In the genomic region with DNA sequence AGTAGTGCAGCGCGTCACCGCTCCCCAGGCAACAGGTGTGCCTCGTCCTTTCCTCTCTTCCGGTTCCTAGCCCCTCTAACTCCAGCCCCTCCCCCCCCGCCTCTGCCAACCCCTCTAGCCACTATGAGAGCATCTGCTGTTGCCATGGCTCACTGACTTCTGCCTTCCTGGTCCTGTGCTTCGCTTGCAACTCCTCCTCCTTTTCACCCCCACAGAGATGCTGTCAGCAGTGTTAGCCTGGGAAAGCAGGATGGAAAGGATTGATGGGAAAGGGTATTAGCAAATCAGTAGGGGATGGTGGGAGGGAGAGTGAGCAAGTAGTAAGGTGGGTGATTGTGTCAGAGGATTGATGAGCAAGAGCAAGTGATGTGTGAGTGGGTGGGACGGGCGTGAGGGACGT, we compare ENCODE assay signal across 11 mouse cellular contexts.
DNase-seq lines count a peak whose midpoint lies in the region; ATAC-seq and TF ChIP-seq lines count a peak whose summit lies in the region.
"Had no signal": no experiment of that assay in that cellular context is flagged by ENCODE, and none has a peak within 500 bp of the region (broad histone marks: within the 10 kb centered on the region; RNA-seq: fewer than 3 reads in every experiment).

No protein-coding gene starts in this region.

- no peak for TF ChIP-seq CTCF in forebrain, postnatal 0 days (IDR thresholded peaks at IDR 0.05; ENCODE audit: low read depth)
- no peak for TF ChIP-seq CTCF in stomach, postnatal 0 days (IDR thresholded peaks at IDR 0.05; ENCODE audit: low read depth)

- H3K4me2 ChIP-seq in forebrain, postnatal 0 days (ENCODE audit: low read depth), result peak overlapping the region; percentile 17; the same call in 1 of the 2 replicates
- H3K4me2 ChIP-seq in midbrain, embryonic 13.5 days (replicated peaks), result peak overlapping the region; percentile 43
- H3K4me2 ChIP-seq in stomach, postnatal 0 days (replicated peaks; ENCODE audit: low read depth), result no peak overlapping the region
- H3K4me2 ChIP-seq: liver, embryonic 13.5 days had no signal

- peak; percentile 46 to 62 for DNase-seq in cerebellum, postnatal 14 days
- no peak for DNase-seq in cerebellum, postnatal 25 days
- peak; percentile 49 for DNase-seq in brain, adult 2 months (ENCODE audit: low read depth, low spot score)
- peak; percentile 9 for DNase-seq in forebrain, postnatal 0 days
- no peak for DNase-seq in stomach, postnatal 0 days (ENCODE audit: low spot score)
- no peak for DNase-seq in T-cell, adult 2 months (ENCODE audit: low spot score)
- DNase-seq in adrenal gland, postnatal 4 days (ENCODE audit: low spot score in 2 of 2), result no peak
- DNase-seq: cerebellum, adult 9-11 months; liver, embryonic 13.5 days had no signal

- no peak overlapping the region for H3K9ac ChIP-seq in forebrain, postnatal 0 days
- H3K9ac ChIP-seq in midbrain, embryonic 13.5 days (replicated peaks), result no peak overlapping the region
- H3K9ac ChIP-seq in stomach, postnatal 0 days (ENCODE audit: low read length), result no peak overlapping the region
- H3K9ac ChIP-seq: liver, embryonic 13.5 days had no signal

- no peaks in the 10 kb centered on the region for H3K36me3 ChIP-seq in forebrain, postnatal 0 days (ENCODE audit: insufficient read depth)
- H3K36me3 ChIP-seq in midbrain, embryonic 13.5 days, result no peaks in the 10 kb centered on the region
- no peaks in the 10 kb centered on the region for H3K36me3 ChIP-seq in stomach, postnatal 0 days (ENCODE audit: control insufficient read depth, insufficient read depth, low read length)
- H3K36me3 ChIP-seq: G1E; liver, embryonic 13.5 days had no signal

- WGBS in forebrain, postnatal 0 days, result 20% methylated on average over 9 of the region's 10 CpGs
- WGBS in midbrain, embryonic 13.5 days, result 6% methylated on average over 9 of the region's 10 CpGs
- 8% methylated on average over 9 of the region's 10 CpGs for WGBS in stomach, postnatal 0 days

- no peak overlapping the region for H3K27ac ChIP-seq in forebrain, postnatal 0 days (ENCODE audit: low read depth, low read length)
- H3K27ac ChIP-seq in midbrain, embryonic 13.5 days, result no peak overlapping the region
- no peak overlapping the region for H3K27ac ChIP-seq in stomach, postnatal 0 days (replicated peaks)
- H3K27ac ChIP-seq: liver, embryonic 13.5 days had no signal

- no peaks in the 10 kb centered on the region for H3K9me3 ChIP-seq in forebrain, postnatal 0 days (ENCODE audit: low read length)
- no peaks in the 10 kb centered on the region for H3K9me3 ChIP-seq in midbrain, embryonic 13.5 days
- no peaks in the 10 kb centered on the region for H3K9me3 ChIP-seq in stomach, postnatal 0 days (ENCODE audit: control insufficient read depth, low read length)
- H3K9me3 ChIP-seq: G1E; liver, embryonic 13.5 days had no signal

- TF ChIP-seq EP300 in stomach, postnatal 0 days (optimal IDR thresholded peaks at IDR 0.05), result no peak

- no peaks in the 10 kb centered on the region for H3K4me1 ChIP-seq in forebrain, postnatal 0 days (ENCODE audit: insufficient read depth)
- no peaks in the 10 kb centered on the region for H3K4me1 ChIP-seq in midbrain, embryonic 13.5 days (replicated peaks)
- H3K4me1 ChIP-seq in stomach, postnatal 0 days (replicated peaks; ENCODE audit: control insufficient read depth, insufficient read depth), result no peaks in the 10 kb centered on the region
- H3K4me1 ChIP-seq: liver, embryonic 13.5 days had no signal

- H3K4me3 ChIP-seq in forebrain, postnatal 0 days (ENCODE audit: low read depth, low read length), result peak overlapping the region; percentile 3; the same call in 1 of the 2 replicates
- H3K4me3 ChIP-seq in midbrain, embryonic 13.5 days (replicated peaks), result peak overlapping the region; percentile 26
- H3K4me3 ChIP-seq in stomach, postnatal 0 days (ENCODE audit: low read depth, low read length), result no peak overlapping the region
- H3K4me3 ChIP-seq: liver, embryonic 13.5 days had no signal

- ATAC-seq in forebrain, postnatal 0 days, result peak; percentile 83
- peak; percentile 84 for ATAC-seq in midbrain, embryonic 13.5 days
- ATAC-seq in stomach, postnatal 0 days (ENCODE audit: low FRiP score, low TSS enrichment), result no peak

- no peaks in the 10 kb centered on the region for H3K27me3 ChIP-seq in forebrain, postnatal 0 days (ENCODE audit: insufficient read depth, low read length)
- H3K27me3 ChIP-seq in midbrain, embryonic 13.5 days, result no peaks in the 10 kb centered on the region
- no peaks in the 10 kb centered on the region for H3K27me3 ChIP-seq in stomach, postnatal 0 days (ENCODE audit: control insufficient read depth, insufficient read depth, low read length)
- H3K27me3 ChIP-seq: liver, embryonic 13.5 days had no signal

Comparison
In these comparisons a context has a peak if more than half of its experiments do, and no peak if none do; other contexts are left out.
1. DNase-seq: peak in cerebellum, postnatal 14 days (2 of 2), brain, adult 2 months (single experiment) and forebrain, postnatal 0 days (single experiment); none in cerebellum, postnatal 25 days (0 of 2), stomach, postnatal 0 days (single experiment), T-cell, adult 2 months (single experiment) and adrenal gland, postnatal 4 days (0 of 2).